In genomic region chr14:76455159-76455558, GRCm38 (mm10) we compare ENCODE assay signal across 22 mouse cellular contexts. TPM values are rescaled to one million over a fixed set of nuclear protein-coding genes. Genes with fewer than 3 reads are reported as not detected.
DNase-seq lines count a peak whose midpoint lies in the region; ATAC-seq and TF ChIP-seq lines count a peak whose summit lies in the region.
"Had no signal": no experiment of that assay in that cellular context is flagged by ENCODE, and none has a peak within 500 bp of the region (broad histone marks: within the 10 kb centered on the region; RNA-seq: fewer than 3 reads in every experiment).

No protein-coding gene starts in this region.

- no peak overlapping the region for H3K9ac ChIP-seq in heart, postnatal 0 days (replicated peaks; ENCODE audit: low read depth, low read length)
- H3K9ac ChIP-seq in lung, postnatal 0 days (replicated peaks; ENCODE audit: low read depth) = no peak overlapping the region
- H3K9ac ChIP-seq: embryonic facial prominence, embryonic 13.5 days; limb, embryonic 15.5 days; liver, embryonic 15.5 days; midbrain, embryonic 12.5 days had no signal

- H3K36me3 ChIP-seq in heart, postnatal 0 days (replicated peaks; ENCODE audit: control insufficient read depth, insufficient read depth, low read length) = no peaks in the 10 kb centered on the region
- H3K36me3 ChIP-seq in heart, embryonic 10.5 days = peaks cover 7% of the 10 kb centered on the region; the same call in 1 of the 2 replicates
- no peaks in the 10 kb centered on the region for H3K36me3 ChIP-seq in lung, postnatal 0 days (ENCODE audit: insufficient read depth, low read length)
- H3K36me3 ChIP-seq: G1E; liver, embryonic 15.5 days had no signal

- no peak overlapping the region for H3K4me2 ChIP-seq in heart, postnatal 0 days (ENCODE audit: low read depth, low read length)
- no peak overlapping the region for H3K4me2 ChIP-seq in lung, postnatal 0 days (replicated peaks; ENCODE audit: low read depth, low read length)
- H3K4me2 ChIP-seq: embryonic facial prominence, embryonic 13.5 days; heart, embryonic 11.5 days; limb, embryonic 15.5 days; liver, embryonic 15.5 days; midbrain, embryonic 12.5 days had no signal

- H3K27ac ChIP-seq in heart, postnatal 0 days (ENCODE audit: low read depth) = no peak overlapping the region
- no peak overlapping the region for H3K27ac ChIP-seq in heart, embryonic 10.5 days
- H3K27ac ChIP-seq in lung, postnatal 0 days (ENCODE audit: low read length) = no peak overlapping the region
- H3K27ac ChIP-seq: embryonic facial prominence, embryonic 13.5 days; layer of hippocampus, adult 2 months; limb, embryonic 15.5 days; liver, embryonic 15.5 days; midbrain, embryonic 12.5 days had no signal

- no peak for ATAC-seq in heart, postnatal 0 days (ENCODE audit: insufficient read depth, low read depth)
- ATAC-seq in lung, postnatal 0 days = peak; percentile 69
- ATAC-seq in megakaryocyte-erythroid progenitor cell, adult 5-6 weeks (replicated peaks; ENCODE audit: low FRiP score, low TSS enrichment, poor library complexity, severe bottlenecking) = no peak
- ATAC-seq: CD4-positive, CD25-positive, alpha-beta regulatory T cell, adult 4 months had no signal

- no peaks in the 10 kb centered on the region for H3K27me3 ChIP-seq in heart, postnatal 0 days (ENCODE audit: control insufficient read depth, insufficient read depth, low read length)
- no peaks in the 10 kb centered on the region for H3K27me3 ChIP-seq in heart, embryonic 10.5 days (ENCODE audit: insufficient read depth, poor library complexity, severe bottlenecking)
- H3K27me3 ChIP-seq in lung, postnatal 0 days (replicated peaks; ENCODE audit: insufficient read depth, low read length) = no peaks in the 10 kb centered on the region
- H3K27me3 ChIP-seq: embryonic facial prominence, embryonic 13.5 days; limb, embryonic 15.5 days; liver, embryonic 15.5 days; midbrain, embryonic 12.5 days had no signal

- no peak overlapping the region for H3K4me3 ChIP-seq in heart, postnatal 0 days (ENCODE audit: low read depth, low read length)
- no peak overlapping the region for H3K4me3 ChIP-seq in heart, embryonic 10.5 days
- no peak overlapping the region for H3K4me3 ChIP-seq in lung, postnatal 0 days (ENCODE audit: low read depth, low read length)
- H3K4me3 ChIP-seq: embryonic facial prominence, embryonic 13.5 days; layer of hippocampus, adult 2 months; limb, embryonic 15.5 days; liver, embryonic 15.5 days; midbrain, embryonic 12.5 days had no signal

- peak; percentile 21 for DNase-seq in heart, postnatal 0 days (ENCODE audit: low spot score)
- DNase-seq in heart, embryonic 10.5 days (ENCODE audit: low spot score) = no peak
- DNase-seq in lung, postnatal 0 days (ENCODE audit: low spot score) = peak; percentile 71
- DNase-seq in lung, adult 18-20 months = no peak
- peak; percentile 77 for DNase-seq in NIH3T3 (ENCODE audit: low read depth)
- peak; percentile 59 for DNase-seq in fibroblast of lung, adult 2 months (ENCODE audit: low read depth)
- DNase-seq in right cerebral cortex, postnatal 10 days (ENCODE audit: low spot score in 2 of 2) = no peak
- DNase-seq: adrenal gland, adult 8-10 months; cerebellum, adult 11 months; heart, postnatal 4 days; kidney, adult 8-10 months; kidney, postnatal 14 days; right cerebral cortex, postnatal 25 days had no signal

- no peak for TF ChIP-seq EP300 in heart, postnatal 0 days (IDR thresholded peaks at IDR 0.05; ENCODE audit: low read depth)
- no peak for TF ChIP-seq EP300 in lung, postnatal 0 days (IDR thresholded peaks at IDR 0.05)

- no peaks in the 10 kb centered on the region for H3K4me1 ChIP-seq in heart, postnatal 0 days (ENCODE audit: control insufficient read depth, insufficient read depth)
- peaks cover 22% of the 10 kb centered on the region for H3K4me1 ChIP-seq in heart, embryonic 10.5 days
- peaks cover 2% of the 10 kb centered on the region; the same call in 1 of the 2 replicates for H3K4me1 ChIP-seq in lung, postnatal 0 days (ENCODE audit: insufficient read depth, low read depth, low read length)
- H3K4me1 ChIP-seq: embryonic facial prominence, embryonic 13.5 days; liver, embryonic 15.5 days had no signal

- 62% methylated on average over 7 of the region's 7 CpGs for WGBS in heart, postnatal 0 days
- 79% methylated on average over 7 of the region's 7 CpGs for WGBS in heart, embryonic 10.5 days
- WGBS in lung, postnatal 0 days = 57% methylated on average over 7 of the region's 7 CpGs

- no peak for TF ChIP-seq CTCF in heart, postnatal 0 days (IDR thresholded peaks at IDR 0.05; ENCODE audit: low read depth)
- no peak for TF ChIP-seq CTCF in lung, postnatal 0 days (IDR thresholded peaks at IDR 0.05)

- no peaks in the 10 kb centered on the region for H3K9me3 ChIP-seq in heart, postnatal 0 days (replicated peaks; ENCODE audit: control insufficient read depth, low read length)
- no peaks in the 10 kb centered on the region for H3K9me3 ChIP-seq in heart, embryonic 10.5 days
- H3K9me3 ChIP-seq in lung, postnatal 0 days (ENCODE audit: low read length) = no peaks in the 10 kb centered on the region
- H3K9me3 ChIP-seq: embryonic facial prominence, embryonic 13.5 days; limb, embryonic 15.5 days; liver, embryonic 15.5 days; midbrain, embryonic 12.5 days had no signal

RNA-seq across cellular contexts. Expression of gene Tsc22d1, which starts 40.4 kb away (rescaled TPM):
- total RNA-seq in heart, postnatal 0 days (2014; rRNA removed; ENCODE audit: low replicate concordance) = 194 and 241 TPM in 2 replicates
- 170 and 210 TPM in 2 replicates for polyA plus RNA-seq in heart, postnatal 0 days (2015; fragmentation: Nextera tagmentation; extraction: Ambion mirVana)
- 371 and 402 TPM in 2 replicates for polyA plus RNA-seq in heart, embryonic 10.5 days (2016; fragmentation: Nextera tagmentation; extraction: Ambion mirVana)
- 534 and 635 TPM in 2 replicates for polyA plus RNA-seq in lung, postnatal 0 days (2015; fragmentation: Nextera tagmentation; extraction: Ambion mirVana)
- total RNA-seq in megakaryocyte-erythroid progenitor cell, adult 5-6 weeks (2014; fragmentation: Nextera tagmentation) = 75.8 and 78.0 TPM in 2 replicates
- total RNA-seq in megakaryocyte-erythroid progenitor cell, adult 5-6 weeks (2017) = 104 and 116 TPM in 2 replicates

Comparison
In these comparisons a context has a peak if more than half of its experiments do, and no peak if none do; other contexts are left out.
1. DNase-seq: peak in heart, postnatal 0 days (single experiment), lung, postnatal 0 days (single experiment), NIH3T3 (single experiment) and fibroblast of lung, adult 2 months (single experiment); none in heart, embryonic 10.5 days (single experiment), lung, adult 18-20 months (0 of 2) and right cerebral cortex, postnatal 10 days (0 of 2).